Mouse (Mus musculus): ENCODE measurements at regions not wholly inside any gene's neighbourhood (a gene's known extent, or its start where the extent isn't known, plus 50 kb on each side); places are given as distances from the start of the nearest gene placed in this dataset.
"Not testable (repeated sequence)": the region's sequence is repeated elsewhere in the genome, so short reads cannot be mapped to it uniquely, and the experiment has no call there.

GRCm38 (mm10) chr1:154061397-154061796, 139.6 kb upstream of the Zfp648 start:
- H3K9me3 ChIP-seq; H3K4me3 ChIP-seq; H3K27me3 ChIP-seq; H3K36me3 ChIP-seq; H3K27ac ChIP-seq; H3K9ac ChIP-seq; ATAC-seq (ENCODE audit: insufficient number of reproducible peaks, insufficient read depth, low FRiP score, low TSS enrichment); H3K4me2 ChIP-seq (replicated peaks); H3K4me1 ChIP-seq: not testable (repeated sequence)
- 78% methylated on average over 2 of the region's 2 CpGs for WGBS

GRCm38 (mm10) chr1:154061851-154062250, 139.1 kb upstream of the Zfp648 start:
- Histone ChIP-seq H3K27me3 (no peaks in the 10 kb centered on the region), H3K4me3 (no peak overlapping the region), H3K9me3 (no peaks in the 10 kb centered on the region), H3K9ac (no peak overlapping the region), H3K27ac (no peak overlapping the region), H3K36me3 (no peaks in the 10 kb centered on the region), H3K4me1 (no peaks in the 10 kb centered on the region), H3K4me2 (replicated peaks) (no peak overlapping the region)
- no peak for ATAC-seq (ENCODE audit: insufficient number of reproducible peaks, insufficient read depth, low FRiP score, low TSS enrichment)
- WGBS = 79% methylated on average over 1 of the region's 1 CpGs

- Histone ChIP-seq H3K4me1 (no peaks in the 10 kb centered on the region), H3K27ac (no peak overlapping the region), H3K9me3 (no peaks in the 10 kb centered on the region), H3K9ac (no peak overlapping the region), H3K4me3 (no peak overlapping the region), H3K27me3 (no peaks in the 10 kb centered on the region), H3K36me3 (no peaks in the 10 kb centered on the region), H3K4me2 (replicated peaks) (no peak overlapping the region)
- 80% methylated on average over 7 of the region's 7 CpGs for WGBS
- no peak for ATAC-seq (ENCODE audit: insufficient number of reproducible peaks, insufficient read depth, low FRiP score, low TSS enrichment)
Observed at GRCm38 (mm10) chr1:154062666-154063065, 138.3 kb upstream of the Zfp648 start.

- no peaks in the 10 kb centered on the region for H3K4me1 ChIP-seq
- ATAC-seq (ENCODE audit: insufficient number of reproducible peaks, insufficient read depth, low FRiP score, low TSS enrichment) = no peak
- no peaks in the 10 kb centered on the region for H3K27me3 ChIP-seq
- H3K9me3 ChIP-seq = no peaks in the 10 kb centered on the region
- H3K9ac ChIP-seq = no peak overlapping the region
- 73% methylated on average over 5 of the region's 5 CpGs for WGBS
- no peak overlapping the region for H3K4me2 ChIP-seq (replicated peaks)
- no peak overlapping the region for H3K4me3 ChIP-seq
- no peaks in the 10 kb centered on the region for H3K36me3 ChIP-seq
- no peak overlapping the region for H3K27ac ChIP-seq
Observed at GRCm38 (mm10) chr1:154064633-154065032, 136.4 kb upstream of the Zfp648 start.

GRCm38 (mm10) chr1:154065336-154066329, 135.4 kb upstream of the Zfp648 start:
- no peaks in the 10 kb centered on the region for H3K27me3 ChIP-seq
- H3K4me2 ChIP-seq (replicated peaks) = no peak overlapping the region
- no peaks in the 10 kb centered on the region for H3K9me3 ChIP-seq
- H3K4me1 ChIP-seq = no peaks in the 10 kb centered on the region
- no peak for ATAC-seq (ENCODE audit: insufficient number of reproducible peaks, insufficient read depth, low FRiP score, low TSS enrichment)
- H3K4me3 ChIP-seq = no peak overlapping the region
- 73% methylated on average over 18 of the region's 18 CpGs for WGBS
- no peak overlapping the region for H3K9ac ChIP-seq
- H3K27ac ChIP-seq = no peak overlapping the region
- H3K36me3 ChIP-seq = no peaks in the 10 kb centered on the region

GRCm38 (mm10) chr1:154067856-154068255, 133.1 kb upstream of the Zfp648 start:
- H3K27ac ChIP-seq = no peak overlapping the region
- 91% methylated on average over 1 of the region's 1 CpGs for WGBS
- no peak for ATAC-seq (ENCODE audit: insufficient number of reproducible peaks, insufficient read depth, low FRiP score, low TSS enrichment)

GRCm38 (mm10) chr1:154074270-154074669, 126.7 kb upstream of the Zfp648 start:
- Histone ChIP-seq H3K27ac (no peak overlapping the region), H3K9me3 (no peaks in the 10 kb centered on the region), H3K36me3 (no peaks in the 10 kb centered on the region), H3K9ac (no peak overlapping the region), H3K4me3 (no peak overlapping the region), H3K27me3 (no peaks in the 10 kb centered on the region), H3K4me2 (replicated peaks) (no peak overlapping the region), H3K4me1 (no peaks in the 10 kb centered on the region)
- no peak for ATAC-seq (ENCODE audit: insufficient number of reproducible peaks, insufficient read depth, low FRiP score, low TSS enrichment)
- 83% methylated on average over 1 of the region's 1 CpGs for WGBS

More at GRCm38 (mm10) chr1:154067856-154068255, 133.1 kb upstream of the Zfp648 start:
- Histone ChIP-seq H3K4me3 (no peak overlapping the region), H3K9ac (no peak overlapping the region), H3K9me3 (no peaks in the 10 kb centered on the region), H3K4me1 (no peaks in the 10 kb centered on the region), H3K36me3 (no peaks in the 10 kb centered on the region), H3K4me2 (replicated peaks) (no peak overlapping the region), H3K27me3 (no peaks in the 10 kb centered on the region)

- Histone ChIP-seq H3K27ac (no peak overlapping the region), H3K4me1 (no peaks in the 10 kb centered on the region), H3K4me3 (no peak overlapping the region), H3K9ac (no peak overlapping the region), H3K36me3 (no peaks in the 10 kb centered on the region), H3K9me3 (no peaks in the 10 kb centered on the region), H3K4me2 (replicated peaks) (no peak overlapping the region), H3K27me3 (no peaks in the 10 kb centered on the region)
- ATAC-seq (ENCODE audit: insufficient number of reproducible peaks, insufficient read depth, low FRiP score, low TSS enrichment) = no peak
- 65% methylated on average over 10 of the region's 10 CpGs for WGBS
Observed at GRCm38 (mm10) chr1:154076684-154077475, 124.1 kb upstream of the Zfp648 start.

GRCm38 (mm10) chr1:154080505-154081380, 120.2 kb upstream of the Zfp648 start:
- no peak overlapping the region for H3K27ac ChIP-seq
- no peak overlapping the region for H3K4me3 ChIP-seq
- no peaks in the 10 kb centered on the region for H3K4me1 ChIP-seq
- no peak overlapping the region for H3K4me2 ChIP-seq (replicated peaks)
- ATAC-seq (ENCODE audit: insufficient number of reproducible peaks, insufficient read depth, low FRiP score, low TSS enrichment) = no peak
- no peaks in the 10 kb centered on the region for H3K36me3 ChIP-seq
- H3K9ac ChIP-seq = no peak overlapping the region
- 57% methylated on average over 10 of the region's 10 CpGs for WGBS
- no peaks in the 10 kb centered on the region for H3K27me3 ChIP-seq
- no peaks in the 10 kb centered on the region for H3K9me3 ChIP-seq

- ATAC-seq (ENCODE audit: insufficient number of reproducible peaks, insufficient read depth, low FRiP score, low TSS enrichment) = no peak
- Histone ChIP-seq H3K9ac (no peak overlapping the region), H3K4me3 (no peak overlapping the region), H3K4me2 (replicated peaks) (no peak overlapping the region), H3K4me1 (no peaks in the 10 kb centered on the region), H3K27me3 (no peaks in the 10 kb centered on the region), H3K27ac (no peak overlapping the region), H3K9me3 (no peaks in the 10 kb centered on the region; the same call in 1 of the 2 replicates), H3K36me3 (no peaks in the 10 kb centered on the region)
Observed at GRCm38 (mm10) chr1:154086145-154086544, 114.8 kb upstream of the Zfp648 start.

GRCm38 (mm10) chr1:154089815-154090214, 111.2 kb upstream of the Zfp648 start:
- ATAC-seq (ENCODE audit: insufficient number of reproducible peaks, insufficient read depth, low FRiP score, low TSS enrichment) = no peak
- no peaks in the 10 kb centered on the region; the same call in 1 of the 2 replicates for H3K9me3 ChIP-seq
- H3K27me3 ChIP-seq = no peaks in the 10 kb centered on the region
- H3K4me1 ChIP-seq = no peaks in the 10 kb centered on the region
- no peak overlapping the region for H3K27ac ChIP-seq
- H3K4me3 ChIP-seq = no peak overlapping the region
- H3K9ac ChIP-seq = no peak overlapping the region
- WGBS = 83% methylated on average over 3 of the region's 3 CpGs
- no peaks in the 10 kb centered on the region for H3K36me3 ChIP-seq
- no peak overlapping the region for H3K4me2 ChIP-seq (replicated peaks)

Measured in embryonic facial prominence, embryonic 12.5 days (tissue).